Mouse (Mus musculus) stomach, postnatal 0 days (tissue): ENCODE data around the gene Slc30a2. TPM values are rescaled to one million over a fixed set of nuclear protein-coding genes. Genes with fewer than 3 reads are reported as not detected.

Experiments
- ATAC-seq: fragments of 200-750 bp; cut with Nextera tagmentation; 2 replicates; pipeline ENCODE4 v1.8.0; 2017; ENCODE audit not compliant: low FRiP score, low TSS enrichment
- DNase-seq: peaks from one replicate; pipeline ENCODE4 v3.0.0-alpha.2; 2016; ENCODE audit warnings: low spot score
- H3K27ac ChIP-seq: fragments of 300-500 bp; sonication (generic); replicated peaks from 2 replicates; pipeline ENCODE4 v1.5.1; 2014; ENCODE audit warnings: mild to moderate bottlenecking, control low read depth
- H3K27me3 ChIP-seq: fragments of 300-500 bp; sonication (generic); 2 replicates; pipeline ENCODE4 v1.6.1; 2014; ENCODE audit warnings: low read length; ENCODE audit not compliant: control insufficient read depth, insufficient read depth
- H3K36me3 ChIP-seq: fragments of 300-500 bp; sonication (generic); 2 replicates; pipeline ENCODE4 v1.6.1; 2014; ENCODE audit warnings: low read length, mixed read lengths; ENCODE audit not compliant: control insufficient read depth, insufficient read depth
- H3K4me1 ChIP-seq: fragments of 300-500 bp; sonication (generic); replicated peaks from 2 replicates; pipeline ENCODE4 v1.6.1; 2014; ENCODE audit warnings: antibody characterized with exemption; ENCODE audit not compliant: control insufficient read depth, insufficient read depth
- H3K4me2 ChIP-seq: fragments of 300-500 bp; sonication (generic); replicated peaks from 2 replicates; pipeline ENCODE4 v1.6.1; 2014; ENCODE audit warnings: low read depth, mild to moderate bottlenecking, control low read depth, moderate library complexity
- H3K4me3 ChIP-seq: fragments of 300-500 bp; sonication (generic); 2 replicates; pipeline ENCODE4 v1.5.1; 2014; ENCODE audit warnings: low read depth, low read length, control low read depth
- H3K9ac ChIP-seq: fragments of 300-500 bp; sonication (generic); 2 replicates; pipeline ENCODE4 v1.6.1; 2014; ENCODE audit warnings: mild to moderate bottlenecking, low read length, control low read depth, mixed read lengths
- H3K9me3 ChIP-seq: fragments of 300-500 bp; sonication (generic); 2 replicates; pipeline ENCODE4 v1.6.1; 2016; ENCODE audit warnings: low read length; ENCODE audit not compliant: control insufficient read depth
- CTCF ChIP-seq: IDR thresholded peaks from 2 replicates; pipeline ENCODE4 v1.5.1; 2016; ENCODE audit warnings: antibody characterized with exemption, low read depth, mild to moderate bottlenecking, moderate library complexity
- EP300 ChIP-seq: optimal IDR thresholded peaks from 2 replicates; pipeline ENCODE3; 2016; ENCODE audit warnings: antibody characterized with exemption
- WGBS: fragments of 180-500 bp; shearing (Covaris S2); extraction: QIAGEN DNeasy Blood & Tissue Kit; methylation state at CpG from one replicate; pipeline ENCODE4 v1.1.7; 2014; 5-methylcytosine and 5-hydroxymethylcytosine counted together
- polyA plus RNA-seq: library from polyadenylated mRNA; unstranded; fragments of >200 nt; fragmentation: Nextera tagmentation; extraction: Ambion mirVana; gene quantifications from 2 replicates; pipeline ENCODE4 v1.2.1, GENCODE M21; 2015

Gene Slc30a2
- polyA plus RNA-seq, 1 experiment from 2014 or later = 0.07 TPM

DNA sequence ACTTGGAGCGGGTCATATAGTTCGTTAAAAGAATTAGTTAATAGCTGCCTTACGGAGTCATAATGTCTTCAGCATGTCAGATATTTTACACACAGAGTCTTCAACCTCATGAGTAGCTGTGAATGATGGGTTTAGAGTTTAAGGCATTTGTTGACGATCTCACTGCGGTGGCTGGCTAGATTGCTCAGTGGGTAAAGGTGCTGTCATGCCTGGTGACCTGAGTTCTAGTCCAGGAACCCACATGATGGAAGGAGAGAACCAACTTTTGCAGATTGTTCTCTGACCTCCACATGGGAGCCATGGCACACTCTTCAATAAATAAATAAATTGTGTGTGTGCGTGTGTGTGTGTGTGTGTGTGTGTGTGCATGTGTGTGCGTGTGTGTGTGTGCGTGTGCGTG lies 54.8 kb downstream of the Slc30a2 start:
- ATAC-seq = no peak
- Histone ChIP-seq H3K9ac (no peak overlapping the region), H3K4me1 (peaks cover 3% of the 10 kb centered on the region; the same call in 1 of the 2 replicates), H3K36me3 (no peaks in the 10 kb centered on the region), H3K27ac (no peak overlapping the region; the same call in 1 of the 2 replicates), H3K27me3 (no peaks in the 10 kb centered on the region), H3K4me3 (no peak overlapping the region), H3K4me2 (no peak overlapping the region), H3K9me3 (no peaks in the 10 kb centered on the region)
- WGBS = 76% methylated on average over 9 of the region's 9 CpGs
- no peak for TF ChIP-seq CTCF
- TF ChIP-seq EP300 = no peak
- DNase-seq = no peak

DNA sequence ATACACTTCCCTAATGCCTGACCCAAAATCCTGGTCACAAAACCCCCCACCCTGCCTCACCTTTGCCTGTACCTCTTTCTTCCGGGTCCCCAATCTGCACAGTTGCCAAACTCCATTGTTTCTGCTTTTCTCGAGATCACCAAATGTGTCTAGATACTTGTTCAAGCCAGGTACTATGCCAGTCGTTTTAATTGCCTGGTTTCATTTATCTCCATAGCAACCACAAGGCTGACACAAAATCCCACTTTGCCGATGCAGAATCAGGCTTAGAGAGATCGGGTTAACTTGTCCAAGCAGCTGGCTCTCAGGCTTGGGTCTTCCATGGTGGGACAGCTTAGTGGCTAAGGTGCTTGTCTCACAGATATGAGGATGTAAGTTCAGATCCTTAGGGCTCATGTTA lies 57.2 kb downstream of the Slc30a2 start:
- Histone ChIP-seq H3K9ac (no peak overlapping the region), H3K36me3 (no peaks in the 10 kb centered on the region; the same call in 1 of the 2 replicates), H3K4me1 (peaks cover 3% of the 10 kb centered on the region; the same call in 1 of the 2 replicates), H3K27ac (no peak overlapping the region), H3K27me3 (no peaks in the 10 kb centered on the region), H3K4me3 (no peak overlapping the region), H3K9me3 (no peaks in the 10 kb centered on the region), H3K4me2 (no peak overlapping the region)
- ATAC-seq (no peak), DNase-seq (no peak)
- 35% methylated on average over 5 of the region's 5 CpGs for WGBS
- TF ChIP-seq CTCF (no peak), EP300 (no peak)

DNA sequence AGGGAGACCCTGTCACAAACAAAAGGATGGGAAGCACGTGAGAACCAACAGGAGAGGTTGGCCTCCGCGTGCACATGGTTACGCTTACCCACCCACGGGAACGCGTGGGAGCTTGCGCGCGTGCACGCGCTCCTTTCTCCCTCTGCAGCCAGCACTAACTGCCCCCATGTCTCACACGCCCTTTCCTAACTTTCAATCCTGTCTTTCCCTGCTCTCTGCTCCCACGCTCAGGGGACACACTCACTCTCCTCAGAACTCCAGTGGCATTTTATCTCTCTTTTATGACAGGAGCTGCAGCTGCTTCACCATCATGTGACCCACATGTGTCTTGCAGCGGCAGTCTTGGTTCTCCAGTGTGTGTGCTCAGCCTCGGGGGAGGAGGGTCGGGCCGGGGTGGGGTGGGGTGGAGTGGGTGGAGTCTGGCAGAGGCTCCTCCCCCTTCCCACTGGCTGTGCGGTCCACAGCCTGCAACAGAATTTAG lies 58.2 kb downstream of the Slc30a2 start:
- Histone ChIP-seq H3K4me3 (peak overlapping the region; percentile 29), H3K4me1 (peaks cover 3% of the 10 kb centered on the region; the same call in 1 of the 2 replicates), H3K27me3 (no peaks in the 10 kb centered on the region), H3K9me3 (no peaks in the 10 kb centered on the region), H3K9ac (peak overlapping the region; percentile 31; the same call in 1 of the 2 replicates), H3K36me3 (no peaks in the 10 kb centered on the region; the same call in 1 of the 2 replicates), H3K4me2 (peak overlapping the region; percentile 63), H3K27ac (peak overlapping the region; percentile 35; the same call in 1 of the 2 replicates)
- DNase-seq (peak; percentile 76), ATAC-seq (peak; percentile 40; the same call in 1 of the 2 replicates)
- 8% methylated on average over 19 of the region's 19 CpGs for WGBS
- no peak for TF ChIP-seq CTCF
- no peak for TF ChIP-seq EP300

DNA sequence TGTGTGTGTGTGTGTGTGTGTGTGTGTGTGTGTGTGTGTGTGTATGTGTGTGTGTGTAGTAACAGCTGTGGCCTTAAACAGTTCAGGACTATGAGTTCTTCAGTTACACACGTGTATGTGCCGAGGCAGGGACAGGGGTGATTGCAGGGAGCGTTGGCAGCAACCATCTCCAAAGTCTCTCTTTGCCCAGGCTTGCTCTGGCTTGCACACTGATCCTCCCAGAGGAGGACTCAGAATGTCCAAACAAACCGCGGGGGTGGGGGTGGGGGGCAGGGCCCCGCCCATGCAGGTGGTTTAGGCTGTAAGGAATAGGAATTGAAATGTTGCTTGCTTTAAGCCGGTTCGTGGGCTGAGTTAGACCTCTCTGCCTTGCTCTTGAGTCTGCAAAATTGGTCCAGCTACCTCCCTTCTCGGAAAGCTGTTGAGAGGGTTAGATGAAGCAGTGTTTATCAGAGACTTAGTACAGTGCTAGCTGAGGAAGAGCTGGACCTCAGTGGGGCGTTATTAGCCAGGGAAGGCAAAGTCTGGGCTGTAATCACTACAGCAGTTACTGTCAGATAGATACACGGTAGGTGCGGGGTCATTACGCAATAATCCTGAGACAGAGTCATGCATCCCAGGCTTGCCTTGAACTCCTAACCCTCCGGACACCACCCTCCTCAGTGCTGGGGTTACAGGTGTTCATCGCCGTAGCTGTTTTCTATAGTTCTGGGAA lies 59.0 kb downstream of the Slc30a2 start:
- ATAC-seq (no peak), DNase-seq (no peak)
- 47% methylated on average over 16 of the region's 16 CpGs for WGBS
- Histone ChIP-seq H3K27ac (no peak overlapping the region), H3K4me1 (peaks cover 3% of the 10 kb centered on the region; the same call in 1 of the 2 replicates), H3K9me3 (no peaks in the 10 kb centered on the region), H3K36me3 (no peaks in the 10 kb centered on the region; the same call in 1 of the 2 replicates), H3K4me3 (no peak overlapping the region), H3K9ac (no peak overlapping the region), H3K27me3 (no peaks in the 10 kb centered on the region), H3K4me2 (peak overlapping the region; percentile 63)
- TF ChIP-seq CTCF (no peak), EP300 (no peak)

DNA sequence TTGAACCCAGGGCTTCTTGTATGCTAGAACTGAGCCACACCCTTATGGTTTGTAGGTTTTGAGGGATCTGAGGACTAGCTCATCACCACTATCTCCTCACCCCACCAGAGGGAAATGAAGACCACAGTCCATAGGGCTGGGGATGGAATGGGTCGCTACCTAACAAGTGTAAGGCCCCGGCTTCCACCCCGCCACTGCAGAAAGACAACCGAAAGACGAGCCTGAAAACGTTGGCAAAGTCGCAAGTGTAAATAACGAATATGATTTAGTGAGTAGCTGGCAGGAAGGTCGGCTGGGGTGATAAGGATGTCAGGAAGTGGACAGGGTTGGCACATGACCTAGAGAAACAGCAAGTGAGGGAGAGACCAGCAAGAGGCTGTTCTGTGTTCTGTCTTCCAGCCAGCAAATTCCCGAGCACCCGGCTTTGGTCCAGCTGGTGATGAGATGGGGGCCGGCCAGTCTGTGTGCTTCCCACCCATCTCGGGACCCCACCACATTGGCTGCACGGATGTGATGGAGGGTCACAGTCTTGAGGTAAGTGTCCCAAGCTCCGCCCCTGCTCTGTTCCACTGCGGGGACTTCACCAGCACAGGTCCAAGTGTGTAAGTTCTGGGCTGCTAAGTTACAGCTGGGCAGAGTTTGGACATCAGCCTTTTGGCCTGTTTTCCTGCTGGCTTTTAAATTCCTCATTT lies 59.7 kb downstream of the Slc30a2 start:
- H3K9me3 ChIP-seq = no peaks in the 10 kb centered on the region
- TF ChIP-seq CTCF (no peak), EP300 (no peak)

More for the DNA sequence above, 59.7 kb downstream of the Slc30a2 start:
- H3K27me3 ChIP-seq = no peaks in the 10 kb centered on the region
- peak overlapping the region; percentile 17; the same call in 1 of the 2 replicates for H3K4me2 ChIP-seq
- WGBS = 47% methylated on average over 16 of the region's 16 CpGs
- H3K4me3 ChIP-seq = no peak overlapping the region
- H3K36me3 ChIP-seq = no peaks in the 10 kb centered on the region; the same call in 1 of the 2 replicates
- H3K4me1 ChIP-seq = peaks cover 3% of the 10 kb centered on the region; the same call in 1 of the 2 replicates
- H3K9ac ChIP-seq = no peak overlapping the region
- no peak overlapping the region for H3K27ac ChIP-seq
- DNase-seq (peak; percentile 31), ATAC-seq (peak; percentile 30; the same call in 1 of the 2 replicates)
